Mouse (Mus musculus): ENCODE measurements around the gene Nup93.

The Nup93 gene

DNA sequence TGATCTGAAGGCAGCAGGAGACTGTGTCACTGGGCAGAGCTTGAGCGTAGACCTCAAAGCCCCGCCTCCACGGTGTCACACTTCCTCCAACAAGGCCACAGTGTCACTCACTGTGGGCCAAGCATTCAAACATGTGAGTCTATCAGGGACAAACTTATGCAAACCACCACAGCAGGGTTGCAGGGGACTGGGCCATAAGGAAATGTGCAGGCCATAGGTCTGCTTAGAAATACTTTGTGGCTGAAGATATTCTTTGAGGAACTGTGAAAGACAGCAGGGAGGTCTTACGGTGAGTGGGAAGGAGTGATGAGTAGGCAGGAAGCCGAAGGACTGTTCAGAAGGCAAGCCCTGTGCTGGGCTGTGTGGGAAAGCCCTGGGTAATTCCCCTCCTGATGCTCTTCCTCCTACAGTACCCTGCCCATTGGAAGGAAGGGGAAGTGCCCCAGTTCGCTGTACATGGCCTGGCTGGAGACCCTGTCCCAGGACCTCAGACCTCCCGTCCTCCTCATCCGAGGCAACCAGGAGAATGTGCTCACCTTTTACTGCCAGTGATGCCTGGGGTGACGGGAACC lies 151.1 kb downstream of the Nup93 start:
- peak; percentile 51 for DNase-seq
